Mouse (Mus musculus): ENCODE data around the gene Mis18a. TPM values are rescaled to one million over a fixed set of nuclear protein-coding genes. Genes with fewer than 3 reads are reported as not detected.

Gene Mis18a
- polyA plus RNA-seq, 1 experiment from 2014 or later, result 81.0 TPM

DNA sequence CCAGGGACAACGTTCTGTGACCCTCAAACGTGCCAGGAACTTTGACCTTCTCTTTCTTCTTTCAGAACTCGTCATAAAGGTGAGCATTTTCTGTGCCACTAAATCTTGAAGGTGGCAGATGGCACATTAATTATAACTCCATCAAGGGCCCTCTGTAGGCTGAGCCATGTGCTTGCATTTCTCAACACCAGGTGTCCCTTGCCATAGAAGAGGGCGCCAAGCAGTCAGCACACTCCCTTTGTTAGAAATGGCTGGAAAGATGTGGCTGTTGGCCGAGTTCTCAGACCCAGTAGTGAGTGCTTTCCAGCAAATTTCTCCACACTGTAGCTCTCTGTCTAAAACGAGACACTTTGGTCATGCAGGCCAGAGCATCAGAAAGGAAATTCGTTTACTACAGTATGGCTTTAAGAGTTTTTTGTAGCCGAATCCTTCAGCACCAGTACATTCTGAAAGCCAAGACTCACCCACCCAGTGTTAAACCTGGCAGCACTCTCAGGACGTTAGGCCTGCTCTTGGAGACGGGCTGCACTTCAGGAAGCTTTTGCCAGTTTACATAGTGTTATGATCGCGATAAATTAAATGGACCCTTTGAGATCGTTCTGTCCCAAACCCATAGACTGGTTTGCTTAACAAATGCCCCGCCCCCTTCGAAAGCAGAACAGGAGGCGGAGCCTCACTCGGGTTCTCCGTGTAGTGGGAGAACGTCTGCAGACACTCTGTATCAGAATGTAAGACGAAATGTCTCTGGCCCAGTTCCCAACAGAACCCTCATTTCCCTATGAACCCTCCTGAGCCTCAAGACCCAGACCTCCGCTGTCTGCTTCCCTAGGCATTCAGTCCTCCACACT is 53.5 kb downstream of the Mis18a start:
- Histone ChIP-seq H3K27ac (no peak overlapping the region), H3K4me1 (replicated peaks) (no peaks in the 10 kb centered on the region), H3K9me3 (peaks cover under 1% of the 10 kb centered on the region; the same call in 1 of the 2 replicates), H3K36me3 (no peaks in the 10 kb centered on the region), H3K27me3 (ENCODE audit: insufficient read depth, poor library complexity, severe bottlenecking) (no peaks in the 10 kb centered on the region), H3K4me3 (no peak overlapping the region)
- DNase-seq (ENCODE audit: low spot score), result no peak
- 89% methylated on average over 21 of the region's 21 CpGs for WGBS

Other genes with a start within 250 kb of the Mis18a start
- gene Mrap, start 10.8 kb upstream of the Mis18a start, polyA plus RNA-seq (2016; fragmentation: Nextera tagmentation; extraction: Ambion mirVana), result 1.9 and 3.0 TPM in 2 replicates
- 10.2 and 10.8 TPM in 2 replicates for gene Urb1, start 83.0 kb upstream of the Mis18a start, polyA plus RNA-seq (2016; fragmentation: Nextera tagmentation; extraction: Ambion mirVana)
- 0.75 and 1.0 TPM in 2 replicates for gene Eva1c, start 99.3 kb upstream of the Mis18a start, polyA plus RNA-seq (2016; fragmentation: Nextera tagmentation; extraction: Ambion mirVana)
- gene Cfap298, start 207.7 kb upstream of the Mis18a start, polyA plus RNA-seq (2016; fragmentation: Nextera tagmentation; extraction: Ambion mirVana), result 62.4 and 69.3 TPM in 2 replicates

Data from hindbrain, embryonic 10.5 days (tissue).